Mouse (Mus musculus) liver, adult 2 months (tissue): Measurements from ENCODE around the gene Strn4.

ENCODE experiments used
- CTCF ChIP-seq: fragments of 200-500 bp; IDR thresholded peaks from 2 replicates; pipeline ENCODE4 v1.5.1; 2011; ENCODE audit warnings: low read depth, low read length, control low read depth
- POLR2A ChIP-seq: fragments of 200-500 bp; IDR thresholded peaks from 2 replicates; pipeline ENCODE4 v1.6.1; 2011; ENCODE audit warnings: low read length, control low read depth; ENCODE audit not compliant: insufficient read depth; ENCODE audit errors: extremely low read depth

DNA sequence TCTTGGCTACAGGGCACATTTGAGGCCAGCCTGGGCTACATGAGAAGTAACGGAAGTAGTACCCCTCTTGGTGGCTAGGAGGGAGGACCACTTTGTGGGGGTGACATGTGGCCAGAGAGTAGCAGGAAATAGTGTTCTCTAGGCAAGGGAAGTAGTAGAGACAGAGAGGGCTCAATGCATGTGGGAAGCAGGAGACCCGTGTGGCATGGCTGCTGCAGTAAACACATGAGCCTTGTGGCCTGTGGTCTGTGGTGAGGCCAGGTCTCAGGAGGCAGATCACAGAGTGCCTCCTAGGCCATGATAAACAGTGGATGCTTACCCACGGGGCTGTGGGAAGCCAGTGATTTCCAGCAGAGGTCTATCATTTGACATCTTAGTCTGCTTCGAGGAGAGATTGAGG, 11.6 kb downstream of the Strn4 start:
- TF ChIP-seq POLR2A (no peak), CTCF (no peak)
